Mouse (Mus musculus) megakaryocyte-erythroid progenitor cell, adult 5-6 weeks (primary cell): ENCODE measurements around the gene Mcu. TPM values are rescaled to one million over a fixed set of nuclear protein-coding genes. Genes with fewer than 3 reads are reported as not detected.

Experiments
- ATAC-seq: replicated peaks from 2 replicates; pipeline ENCODE4 v1.8.0; 2016; ENCODE audit warnings: mild to moderate bottlenecking, inconsistent platforms; ENCODE audit not compliant: severe bottlenecking, poor library complexity, low FRiP score, low TSS enrichment
- total RNA-seq, 2 experiments: library from RNA; stranded (forward) in 1 of 2; stranded (reverse) in 1 of 2; fragments of 200-1000, 215-1000 nt in 1 of 2; fragments of >200 nt in 1 of 2; fragmentation: Nextera tagmentation in 1 of 2; gene quantifications; 2 replicates each; pipeline ENCODE4 v1.2.3; 2014 to 2017

The Mcu gene
- total RNA-seq (2014; fragmentation: Nextera tagmentation) (8.3 and 18.9 TPM in 2 replicates), total RNA-seq (2017) (19.5 and 22.0 TPM in 2 replicates)

DNA sequence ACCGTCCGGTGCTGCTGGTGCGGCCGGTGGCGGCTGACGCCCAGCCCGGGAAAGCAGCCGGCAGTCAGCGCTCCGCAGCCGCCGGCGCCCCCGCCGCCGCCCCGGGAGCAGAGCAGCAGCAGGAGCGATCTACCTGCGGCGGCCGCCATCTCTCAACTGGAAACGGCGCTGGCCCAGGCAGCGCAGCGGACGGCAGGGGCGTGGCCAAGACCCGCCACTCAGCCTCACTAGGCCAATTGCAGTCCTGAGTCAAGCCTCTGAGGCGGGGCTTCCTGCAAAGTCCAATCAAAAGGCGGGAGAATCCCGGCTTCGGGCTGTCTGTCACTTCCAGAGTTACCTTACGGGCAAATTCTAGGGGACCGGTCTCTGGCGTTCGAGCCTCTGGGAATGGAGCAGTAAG, at the start of gene Mcu:
Mcu (minus strand) TSS at position 171 of the 400 bp plus-strand sequence.
- ATAC-seq: peak; percentile 96

DNA sequence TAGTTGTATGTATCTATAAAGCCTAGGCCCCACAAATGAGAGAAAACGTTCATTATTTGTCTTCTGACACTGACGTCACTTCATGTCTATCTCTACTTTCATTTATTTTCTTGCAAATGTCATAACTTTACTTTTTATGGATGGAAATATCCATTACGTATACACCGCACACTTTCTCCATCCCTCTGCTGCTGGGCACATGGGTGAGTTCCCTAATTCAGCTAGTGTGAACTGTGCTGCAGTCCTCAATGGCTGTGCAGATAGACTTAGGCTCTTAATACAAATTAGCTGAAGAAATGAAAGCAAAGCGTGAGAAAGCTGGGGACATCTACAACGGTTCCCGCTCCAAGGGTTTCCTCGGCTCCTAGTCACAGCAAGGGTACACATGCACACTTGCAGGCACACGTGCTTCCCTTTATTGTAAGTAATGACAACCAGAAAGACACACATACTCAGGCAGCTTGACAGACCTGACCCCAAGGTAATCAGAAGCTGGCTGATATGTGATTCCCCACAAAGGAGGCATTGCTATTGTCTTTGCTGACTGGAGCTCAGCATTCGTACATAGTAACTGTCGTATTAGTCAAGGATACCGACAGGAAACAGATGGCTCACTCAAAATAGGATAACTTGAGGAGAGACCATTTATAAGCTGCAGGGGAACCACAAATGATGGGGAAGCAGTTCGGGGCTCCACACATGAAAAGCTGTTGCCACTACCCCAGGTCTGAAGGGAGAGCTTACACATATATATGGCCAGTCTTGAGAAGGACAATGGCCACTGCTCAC, 49.2 kb upstream of the Mcu start:
- peak; percentile 52 for ATAC-seq

DNA sequence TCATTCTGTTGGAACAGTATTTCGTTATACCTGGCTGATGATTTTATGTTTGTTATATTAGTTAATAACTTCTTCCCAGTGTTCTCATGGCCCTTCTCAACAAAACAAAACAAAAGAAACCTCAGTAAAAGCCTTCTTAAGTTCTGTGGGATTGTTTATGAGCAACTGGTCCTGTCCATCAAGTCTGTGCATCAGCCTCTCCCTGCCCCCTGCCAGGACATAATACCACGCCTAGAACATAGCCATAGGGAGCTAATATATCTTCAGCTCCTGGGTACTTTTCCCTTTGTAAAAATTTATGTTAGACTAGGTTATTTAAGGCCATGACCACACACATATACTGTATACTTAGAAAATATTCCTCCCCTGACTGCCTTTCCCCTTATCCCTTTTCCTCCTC, 48.3 kb upstream of the Mcu start:
- no peak for ATAC-seq

DNA sequence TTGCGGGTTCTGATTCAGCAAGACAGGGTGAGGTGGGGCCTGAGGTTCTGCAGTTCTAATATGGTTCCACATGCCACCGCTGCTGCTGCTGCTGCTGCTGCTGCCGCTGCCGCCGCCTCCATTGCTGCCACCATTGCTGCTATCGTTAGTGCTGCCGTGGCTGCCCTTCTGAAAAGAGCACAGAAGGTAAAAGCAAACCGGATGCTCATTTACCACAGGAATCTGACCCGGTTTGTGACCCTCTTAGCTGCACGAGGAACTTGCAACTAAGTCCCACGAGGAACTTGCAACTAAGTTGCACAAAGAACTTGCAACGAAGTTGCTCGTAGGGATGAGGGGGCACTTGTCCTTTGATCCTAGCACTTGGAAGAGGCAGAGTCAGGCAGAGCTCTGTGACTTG, 40.3 kb upstream of the Mcu start:
- no peak for ATAC-seq

DNA sequence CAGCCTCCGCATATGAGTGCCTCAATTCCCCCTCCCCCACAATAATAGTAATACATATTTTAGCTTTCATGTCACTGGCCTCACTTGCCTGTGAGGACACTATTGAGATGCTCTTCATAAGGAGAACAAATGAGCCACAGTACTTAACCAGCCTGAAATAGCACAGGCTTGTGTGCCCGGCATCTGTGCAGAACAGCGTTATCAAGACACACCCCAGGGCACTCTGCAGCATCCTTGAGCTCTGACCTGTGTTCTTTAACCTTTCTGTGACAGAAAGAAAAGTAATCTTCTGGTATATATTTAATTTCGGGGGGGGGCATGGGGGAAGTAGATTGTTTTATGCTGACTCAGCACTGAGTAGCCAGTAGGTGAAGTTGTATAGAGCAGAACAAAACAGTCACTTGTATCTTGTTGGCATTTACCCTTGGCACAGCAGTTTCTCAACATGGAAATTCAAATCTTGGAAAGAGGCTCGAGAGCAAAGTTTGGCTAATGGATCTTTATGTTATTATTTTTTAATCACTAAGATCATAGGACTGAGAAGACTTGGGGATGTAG, 30.4 kb upstream of the Mcu start:
- ATAC-seq: no peak

DNA sequence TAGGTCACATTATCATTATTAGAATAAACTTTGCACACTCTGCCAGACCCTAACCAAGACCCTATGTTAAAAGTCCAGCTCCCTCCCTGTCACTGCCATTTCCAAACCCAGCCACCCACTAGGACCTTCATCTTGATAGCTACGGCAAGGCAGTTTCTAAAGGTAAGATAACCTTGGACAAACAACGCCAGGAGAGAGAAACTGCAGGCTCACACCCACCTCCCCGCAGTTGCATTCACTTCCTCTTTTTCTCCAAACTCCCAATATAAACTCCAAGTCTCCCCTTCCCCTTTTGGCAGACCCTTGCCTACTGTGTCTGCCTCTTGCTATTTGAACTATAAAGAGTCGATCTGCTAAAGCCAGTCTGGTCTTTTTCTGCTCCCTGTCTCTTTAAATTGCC, 28.7 kb upstream of the Mcu start:
- ATAC-seq: peak; percentile 59; the same call in 1 of the 2 replicates

DNA sequence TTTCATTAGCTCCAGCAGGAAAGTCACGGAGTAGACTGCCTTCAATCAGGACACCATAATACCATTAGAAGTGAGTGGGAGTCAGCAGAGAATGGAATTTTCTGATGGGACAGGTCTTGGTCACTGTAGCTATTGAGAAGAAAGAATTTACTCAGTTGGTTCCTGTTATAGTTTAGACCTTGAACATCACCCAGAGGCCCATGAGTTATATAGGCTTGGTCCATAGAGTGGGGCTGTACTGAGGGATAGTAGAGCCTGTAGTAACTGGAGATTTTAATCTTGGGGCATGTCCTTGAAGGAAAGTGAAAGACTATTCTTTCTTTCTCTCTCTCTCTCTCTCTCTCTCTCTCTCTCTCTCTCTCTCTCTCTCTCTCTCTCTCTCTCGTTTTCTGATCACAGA, 28.2 kb upstream of the Mcu start:
- ATAC-seq: no peak

DNA sequence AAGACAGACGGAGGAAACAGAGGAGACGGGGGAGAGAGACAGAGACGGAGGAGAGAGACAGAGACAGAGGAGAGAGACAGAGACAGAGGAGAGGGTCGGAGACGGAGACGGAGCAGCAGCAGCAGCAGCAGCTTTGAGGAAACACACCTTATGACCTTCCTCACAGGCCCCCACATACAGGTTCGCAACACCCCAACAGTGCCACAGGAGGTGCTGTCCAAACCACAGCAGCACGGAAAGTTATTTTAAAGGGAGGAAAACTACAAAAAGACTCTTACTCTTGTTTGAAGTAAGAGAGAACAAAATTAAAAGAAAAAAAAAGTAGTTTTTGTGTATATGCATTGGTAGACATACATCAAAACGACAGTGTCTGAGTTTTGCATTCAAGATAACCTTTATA, 27.2 kb upstream of the Mcu start:
- no peak for ATAC-seq

DNA sequence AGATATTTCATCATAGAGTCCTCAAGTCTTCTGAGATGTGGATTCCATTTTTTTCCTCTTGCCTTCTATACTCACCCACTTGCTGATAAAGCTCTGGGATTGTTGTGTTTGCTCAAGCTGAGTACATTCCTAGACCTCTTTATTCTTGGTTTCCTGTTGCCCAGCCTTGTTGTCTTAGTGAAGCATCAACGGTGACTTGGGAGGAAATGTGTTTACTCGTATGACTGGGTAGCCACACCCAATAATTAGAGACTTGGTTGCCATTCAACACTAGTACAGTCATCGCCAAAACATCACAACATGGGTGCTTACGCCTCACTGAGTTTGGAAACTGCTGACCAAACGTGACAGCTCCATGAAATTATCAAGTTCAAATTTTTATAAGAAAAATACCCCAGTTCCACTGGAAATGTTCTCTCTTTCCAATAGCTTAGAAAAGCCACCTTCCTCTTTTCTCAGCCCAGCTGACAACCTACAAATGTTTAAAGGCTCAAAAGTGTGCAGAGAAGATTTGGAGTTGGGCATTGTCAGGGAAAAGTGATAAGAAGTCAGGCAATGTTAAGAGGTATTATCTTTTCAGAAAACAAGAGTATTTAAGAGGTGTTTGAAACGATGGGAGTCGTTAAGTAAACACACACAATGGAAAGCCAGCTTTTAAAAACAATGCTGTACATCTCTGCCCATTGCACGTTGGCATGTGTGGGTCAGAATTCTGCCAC, 26.3 kb upstream of the Mcu start:
- ATAC-seq: peak; percentile 48; the same call in 1 of the 2 replicates

DNA sequence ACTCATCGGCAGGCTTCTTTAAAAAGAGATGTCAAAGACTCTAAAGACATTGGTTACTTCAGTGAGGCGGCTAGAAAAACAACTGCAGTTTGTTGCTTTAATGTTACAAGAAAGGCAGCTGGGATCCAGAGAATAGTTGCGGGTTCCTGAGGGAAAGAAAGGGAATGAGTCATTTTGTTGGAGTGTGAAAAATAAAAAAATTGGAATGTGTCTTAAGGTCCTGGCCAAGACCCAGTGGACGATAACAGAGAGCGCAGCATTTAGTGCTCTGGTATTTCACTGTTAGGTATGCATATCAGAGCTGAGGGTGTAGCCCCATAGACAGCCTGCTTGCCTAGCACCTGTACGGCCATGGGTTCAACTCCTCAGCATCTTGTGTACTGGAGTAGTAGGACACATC, 22.1 kb upstream of the Mcu start:
- ATAC-seq: no peak

DNA sequence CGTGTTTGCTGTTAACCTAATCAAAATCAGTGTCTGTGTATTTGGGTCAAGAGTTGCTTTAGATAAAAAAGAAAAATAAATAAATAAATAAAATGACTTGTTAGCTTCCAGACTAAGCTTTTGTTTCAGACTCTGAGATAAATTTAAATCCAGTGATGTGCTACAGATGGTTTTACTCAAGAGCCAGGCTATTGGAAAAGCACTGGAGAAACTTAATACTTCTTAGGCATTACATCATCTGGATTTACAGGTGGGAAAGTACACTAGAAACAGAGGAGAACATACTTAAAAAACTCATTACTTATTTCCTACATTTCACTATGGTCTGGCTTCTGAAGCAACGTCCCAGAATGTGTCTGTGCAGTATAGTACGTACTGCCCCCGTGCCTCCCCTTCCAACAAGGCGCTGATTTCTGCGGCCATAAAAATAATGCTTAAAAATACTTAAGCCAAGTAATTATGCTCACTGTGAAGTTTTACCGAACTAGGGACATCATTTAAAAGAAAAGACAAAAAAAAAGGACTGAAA, 21.2 kb upstream of the Mcu start:
- no peak for ATAC-seq

DNA sequence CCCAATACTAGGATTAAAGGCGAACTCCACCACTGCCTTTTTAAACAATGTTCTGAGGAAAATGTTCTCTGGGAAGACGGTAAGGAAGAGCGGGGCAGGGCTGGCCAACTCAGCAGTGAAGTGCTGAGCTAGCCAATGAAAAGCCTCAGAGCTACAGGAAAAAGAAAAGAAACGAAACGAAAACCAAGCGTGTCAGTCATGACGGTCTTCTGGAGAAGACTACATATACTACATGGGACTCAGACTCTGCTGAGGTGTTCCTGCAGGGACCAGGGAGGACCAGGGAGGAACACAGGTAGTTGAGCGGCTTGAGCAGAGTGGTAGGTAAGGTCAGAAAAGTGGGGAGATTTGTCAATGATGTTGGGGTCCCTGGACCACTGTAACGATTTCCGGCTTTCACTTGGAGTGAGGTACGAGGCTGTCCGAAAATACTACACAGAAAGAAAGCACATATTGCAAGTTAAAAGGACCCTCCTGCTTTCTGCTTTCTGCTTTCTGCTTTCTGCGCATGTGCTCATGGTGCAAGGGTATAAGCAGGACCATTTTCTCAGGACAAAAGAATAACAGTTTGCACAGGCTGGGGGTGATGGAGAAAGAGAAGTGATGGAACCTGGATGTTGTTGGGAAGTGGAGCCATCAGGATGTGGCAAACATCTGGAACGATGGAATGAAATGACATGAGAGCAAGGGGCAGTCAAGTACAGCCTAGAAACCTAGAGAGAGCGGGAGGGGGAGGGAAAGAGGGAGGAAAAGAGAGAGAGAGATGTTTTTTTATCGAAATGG, 20.4 kb upstream of the Mcu start:
- ATAC-seq: peak; percentile 61

DNA sequence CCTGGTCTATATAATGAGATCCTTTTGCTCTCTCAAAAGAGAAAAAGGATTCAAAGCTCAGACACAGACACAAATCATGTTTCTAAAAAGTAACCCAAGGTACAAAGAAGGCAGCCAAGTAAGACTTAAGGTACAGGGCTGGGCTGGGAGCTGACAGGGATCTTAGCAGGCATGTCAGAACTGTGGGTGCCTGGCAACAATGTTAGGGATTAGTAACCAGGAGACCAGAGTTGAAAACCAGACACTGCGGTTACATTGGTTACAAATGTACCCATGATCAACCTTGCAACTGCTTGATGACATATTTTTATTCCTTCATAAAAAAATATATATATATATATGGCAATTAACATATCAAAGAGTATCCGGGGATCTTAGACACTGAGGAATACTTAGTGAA, 19.6 kb upstream of the Mcu start:
- no peak for ATAC-seq

DNA sequence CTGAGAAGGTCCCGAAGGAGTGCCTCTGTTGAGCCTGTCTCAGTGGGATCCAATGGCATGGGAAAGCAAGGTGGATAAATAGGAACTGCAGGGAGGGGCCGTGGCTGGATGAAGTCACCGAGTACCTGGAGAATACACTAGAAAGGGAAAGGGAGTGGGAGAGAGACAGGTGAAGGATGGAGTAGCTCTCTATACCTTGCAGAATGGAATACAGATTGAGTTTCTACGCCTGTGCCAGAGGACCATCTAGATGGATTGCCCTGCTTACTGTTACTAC, 13.0 kb upstream of the Mcu start:
- ATAC-seq: no peak

DNA sequence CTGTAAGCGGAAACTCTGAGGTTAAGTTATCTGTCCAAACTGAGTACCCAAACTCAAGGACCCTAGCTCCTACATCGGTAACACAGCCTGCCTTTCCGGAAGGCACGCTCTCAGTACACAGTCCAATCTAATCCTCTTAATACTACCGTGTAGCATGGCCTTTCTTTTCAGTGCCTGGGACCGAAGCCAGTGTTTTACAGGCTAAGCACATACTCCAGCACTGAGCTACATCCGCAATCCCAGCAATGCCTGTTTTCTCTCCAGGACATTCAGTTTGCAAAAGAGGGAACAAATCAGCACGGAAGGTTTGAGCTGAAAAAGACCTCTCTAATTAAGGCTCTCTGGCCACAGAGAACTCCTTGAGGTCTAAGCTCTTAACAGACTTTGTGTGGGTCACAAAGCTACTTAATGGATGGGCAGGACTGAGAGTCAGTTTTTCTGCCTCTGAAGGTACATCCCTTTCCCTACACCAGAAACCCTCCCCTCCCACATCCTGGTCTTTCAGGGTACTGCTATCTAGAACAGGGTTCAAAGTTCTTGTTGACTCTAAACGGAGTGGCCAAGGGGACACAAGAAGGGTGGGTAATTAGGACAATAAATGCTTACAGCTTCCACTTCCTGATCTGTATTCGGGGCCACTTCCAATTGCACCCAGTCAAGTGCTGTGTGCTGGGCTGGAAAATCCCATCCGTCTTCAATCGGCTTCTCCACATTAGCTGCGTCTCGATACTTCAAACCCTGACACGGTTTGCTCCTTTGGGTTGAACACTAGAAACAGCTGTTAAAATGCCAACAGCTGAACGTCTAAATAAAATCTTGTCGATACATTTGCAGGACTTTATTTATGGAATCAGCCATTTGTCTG, 12.4 kb upstream of the Mcu start:
- ATAC-seq: no peak

DNA sequence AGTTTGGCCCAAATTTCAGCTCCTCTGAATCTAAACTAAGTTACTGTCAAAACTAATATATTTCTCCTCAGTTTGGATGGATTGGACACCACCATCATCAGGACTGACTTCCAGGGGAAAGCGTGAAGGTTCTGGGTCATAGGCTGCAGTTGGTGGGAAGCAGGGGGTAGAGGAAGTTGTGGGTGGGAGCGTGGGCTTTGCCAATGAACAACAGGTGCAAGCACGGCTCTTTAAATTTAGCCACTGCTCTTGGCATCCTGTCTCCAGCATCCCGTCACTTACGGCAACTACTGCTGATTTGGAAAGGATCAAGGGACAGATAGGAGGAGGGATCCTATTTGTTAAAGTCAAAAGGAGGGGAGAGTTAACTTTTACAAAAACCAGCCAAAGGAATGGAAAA, 7.0 kb upstream of the Mcu start:
- ATAC-seq: no peak

DNA sequence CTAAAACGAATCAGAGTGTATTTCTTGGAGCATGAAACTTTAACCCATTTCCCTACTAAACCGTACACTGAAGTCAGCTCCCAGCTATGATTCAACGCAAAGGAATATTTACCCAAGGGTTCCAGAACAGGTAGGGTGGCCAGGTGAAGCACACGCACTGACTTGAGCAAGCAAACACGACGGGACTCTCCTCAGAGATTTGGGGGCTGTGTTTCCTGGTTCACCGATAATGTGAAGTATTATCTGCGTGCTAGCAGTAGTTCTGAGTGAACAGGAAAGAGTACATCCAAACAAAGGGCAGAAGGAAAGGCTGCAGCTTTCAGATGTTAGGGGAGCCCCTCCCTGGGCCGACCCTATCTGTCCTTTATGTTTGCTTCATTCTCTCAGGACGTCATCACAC, 4.9 kb upstream of the Mcu start:
- ATAC-seq: 0 out of 2 replicates have a peak, but pooled peaks have one; percentile 18

DNA sequence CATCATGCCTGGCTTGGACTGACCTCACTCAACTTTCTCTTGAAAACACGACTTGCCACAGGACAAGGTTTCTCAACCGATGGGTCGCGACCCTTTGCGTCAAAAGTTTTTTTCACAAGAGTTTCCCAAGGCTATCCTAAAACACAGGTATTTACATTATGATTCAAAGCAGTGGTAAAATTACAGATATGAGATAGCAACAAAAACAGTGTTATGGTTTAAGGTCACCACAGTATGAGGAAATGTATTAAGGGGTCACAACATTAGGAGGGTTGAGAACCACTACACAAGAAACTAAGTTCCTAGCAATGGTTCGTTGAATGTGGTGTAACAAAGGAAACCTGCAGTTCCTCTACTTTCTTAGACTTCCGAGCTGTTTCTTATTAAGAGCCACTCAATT, 1.3 kb upstream of the Mcu start:
- no peak for ATAC-seq

DNA sequence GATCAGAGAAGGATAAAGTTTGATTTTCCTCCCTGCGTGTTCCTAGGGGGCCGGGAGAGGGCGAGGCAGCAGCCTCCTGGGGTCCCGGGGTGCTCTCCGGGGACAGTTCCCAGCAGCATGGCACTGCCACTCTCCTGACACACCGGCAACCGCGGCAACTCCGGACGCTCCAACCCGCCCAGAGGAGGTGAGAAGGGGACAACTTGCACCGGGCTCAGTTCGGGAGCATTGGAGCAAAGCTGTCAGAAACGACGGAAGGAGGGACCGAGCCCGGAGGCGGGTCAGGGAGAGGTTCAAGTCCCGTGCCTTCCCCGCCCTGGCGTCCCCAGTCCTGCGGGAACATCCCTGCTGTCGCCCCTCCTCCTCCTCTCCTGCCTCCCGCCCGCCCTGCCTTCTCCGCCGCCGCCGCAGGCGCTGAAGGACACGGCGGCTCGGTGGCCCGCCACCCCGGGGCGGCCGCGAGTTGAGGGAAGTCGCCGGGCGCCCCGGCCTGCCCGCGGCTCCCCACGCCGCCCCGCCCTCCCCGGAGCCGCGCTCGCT, 441 bp downstream of the Mcu start, which contains the start of gene Gm10322:
Gm10322 (plus strand) TSS at position 83 of the 540 bp plus-strand sequence.
- peak; percentile 54 for ATAC-seq
